Mouse (Mus musculus): Measurements from ENCODE around the gene Zfp704. TPM values are rescaled to one million over a fixed set of nuclear protein-coding genes. Genes with fewer than 3 reads are reported as not detected.
A peak's percentile ranks its signal among the peaks of the same experiment; 100 is the strongest.

Zfp704 gene
- polyA plus RNA-seq, 1 experiment, result 9.7 TPM

DNA sequence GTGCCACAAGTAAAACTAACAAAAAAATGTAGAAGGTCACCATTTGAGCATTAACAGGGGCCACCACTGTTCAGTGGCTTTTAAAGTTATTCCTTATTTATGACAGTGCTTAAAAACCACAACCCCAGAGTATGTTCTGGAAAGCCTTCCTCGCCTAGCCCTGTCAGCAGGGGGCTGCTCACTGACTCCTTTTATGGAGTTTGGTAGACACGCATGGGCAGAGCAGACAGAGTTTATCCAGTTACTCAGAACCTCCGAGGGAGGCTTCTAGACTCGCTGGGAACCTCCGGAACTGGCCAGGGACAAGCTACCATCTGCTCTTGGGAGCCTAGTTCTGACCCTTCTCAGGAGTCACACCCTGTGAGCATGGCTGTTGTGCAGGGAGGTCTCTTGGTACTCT is 165.3 kb downstream of the Zfp704 start:
- WGBS, result 75% methylated on average over 5 of the region's 5 CpGs
- TF ChIP-seq CTCF (IDR thresholded peaks at IDR 0.05; ENCODE audit: insufficient read depth, low read length), result no peak
- TF ChIP-seq POLR2A (IDR thresholded peaks at IDR 0.05; ENCODE audit: borderline replicate concordance, extremely low read depth, low read depth, low read length), result no peak
- H3K4me1 ChIP-seq (ENCODE audit: control insufficient read depth, insufficient read depth, low read length), result no peaks in the 10 kb centered on the region
- no peak overlapping the region for H3K4me3 ChIP-seq (replicated peaks; ENCODE audit: extremely low read depth, low read depth, low read length)
- DNase-seq, result no peak

DNA sequence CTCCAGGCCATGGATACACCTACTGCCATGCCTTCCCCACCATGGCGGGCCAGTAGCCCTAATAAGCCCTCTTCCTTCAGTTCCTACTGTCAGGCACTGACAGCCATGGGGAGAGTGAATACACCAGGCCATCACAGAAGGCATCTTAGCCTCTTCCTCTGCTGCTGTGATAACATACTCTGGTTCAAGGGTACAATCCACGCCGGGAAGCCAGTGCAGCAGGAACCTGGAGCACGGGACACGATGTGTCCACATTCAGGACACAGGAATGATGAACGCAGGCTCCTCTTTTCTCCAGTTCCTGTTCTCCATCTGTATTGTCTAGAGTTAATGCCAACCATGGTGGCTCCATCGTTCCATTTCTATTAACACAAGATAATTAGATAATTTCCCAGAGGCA is 165.9 kb downstream of the Zfp704 start:
- no peaks in the 10 kb centered on the region for H3K4me1 ChIP-seq (ENCODE audit: control insufficient read depth, insufficient read depth, low read length)
- DNase-seq, result no peak
- no peak overlapping the region for H3K4me3 ChIP-seq (replicated peaks; ENCODE audit: extremely low read depth, low read depth, low read length)
- TF ChIP-seq CTCF (IDR thresholded peaks at IDR 0.05; ENCODE audit: insufficient read depth, low read length), result no peak
- TF ChIP-seq POLR2A (IDR thresholded peaks at IDR 0.05; ENCODE audit: borderline replicate concordance, extremely low read depth, low read depth, low read length), result no peak
- WGBS, result 91% methylated on average over 7 of the region's 7 CpGs

DNA sequence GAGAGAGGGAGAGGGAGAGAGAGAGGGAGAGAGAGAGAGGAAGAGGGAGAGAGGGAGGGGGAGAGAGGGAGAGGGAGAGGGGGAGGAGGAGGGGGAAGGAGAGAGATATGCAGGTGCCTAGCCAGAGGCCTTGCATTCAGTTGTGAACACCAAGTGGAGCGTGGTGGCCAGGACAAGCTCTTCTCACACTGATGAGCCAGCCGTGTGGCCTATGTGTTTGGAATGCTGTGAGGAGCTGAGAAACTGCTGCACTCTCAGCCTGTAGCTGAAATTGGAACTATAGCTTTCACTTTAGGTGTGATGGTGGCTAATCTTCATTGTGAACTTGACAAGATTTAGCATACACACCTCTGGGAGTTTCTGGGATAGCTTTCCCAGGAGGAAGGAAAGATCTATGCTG is 166.4 kb downstream of the Zfp704 start:
- H3K4me1 ChIP-seq (ENCODE audit: control insufficient read depth, insufficient read depth, low read length), result no peaks in the 10 kb centered on the region
- TF ChIP-seq CTCF (IDR thresholded peaks at IDR 0.05; ENCODE audit: insufficient read depth, low read length), result no peak
- no peak for TF ChIP-seq POLR2A (IDR thresholded peaks at IDR 0.05; ENCODE audit: borderline replicate concordance, extremely low read depth, low read depth, low read length)
- WGBS, result 85% methylated on average over 2 of the region's 2 CpGs
- H3K4me3 ChIP-seq (replicated peaks; ENCODE audit: extremely low read depth, low read depth, low read length), result no peak overlapping the region
- DNase-seq, result no peak

DNA sequence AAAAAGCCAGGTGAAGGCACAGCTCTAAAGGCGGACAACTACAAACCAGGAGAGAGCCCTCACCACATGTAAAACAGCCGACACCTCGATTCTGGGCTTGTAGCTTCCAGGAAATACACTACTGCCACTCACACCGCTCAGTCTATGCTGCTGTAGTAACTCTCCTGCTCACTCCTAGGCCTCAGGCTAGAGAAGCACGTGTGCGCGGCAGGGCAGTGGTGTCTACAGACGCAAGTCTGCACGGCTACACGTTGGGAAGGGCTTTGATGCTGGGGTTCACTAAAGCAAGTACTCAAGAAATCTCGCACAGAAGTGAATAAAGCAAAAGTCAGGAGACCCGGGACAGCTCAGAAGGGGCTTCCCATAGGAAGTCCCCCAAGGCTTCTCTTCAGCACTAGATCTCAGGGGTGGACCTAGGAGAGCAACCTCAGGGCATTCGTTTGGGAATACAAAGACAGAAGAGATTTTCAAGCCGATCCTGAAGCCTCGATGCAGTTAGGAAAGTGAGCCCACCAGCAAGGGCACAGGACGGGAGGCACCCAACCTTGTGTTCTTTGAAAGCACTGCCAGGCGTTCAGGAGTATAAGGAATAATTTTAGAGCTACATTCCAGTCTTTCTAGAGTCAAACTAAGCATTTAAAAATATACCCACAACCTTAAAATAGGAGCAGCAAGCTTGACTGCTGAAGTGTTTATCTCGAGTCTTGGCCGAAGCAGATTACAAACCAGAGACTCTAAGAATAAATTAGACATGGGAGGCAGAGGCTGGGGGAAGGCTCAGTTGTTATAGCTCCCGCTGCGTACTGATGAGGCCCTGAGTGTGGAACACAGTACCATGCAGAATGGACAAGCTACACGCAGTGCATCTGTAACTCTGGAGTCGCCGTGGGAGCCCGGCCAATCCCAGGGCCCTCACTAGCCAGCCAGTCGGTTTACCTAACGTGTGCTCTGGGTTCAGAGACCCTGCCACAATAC is 168.0 kb downstream of the Zfp704 start:
- TF ChIP-seq CTCF (IDR thresholded peaks at IDR 0.05; ENCODE audit: insufficient read depth, low read length), result no peak
- no peak for TF ChIP-seq POLR2A (IDR thresholded peaks at IDR 0.05; ENCODE audit: borderline replicate concordance, extremely low read depth, low read depth, low read length)
- H3K4me1 ChIP-seq (ENCODE audit: control insufficient read depth, insufficient read depth, low read length), result no peaks in the 10 kb centered on the region
- no peak for DNase-seq
- no peak overlapping the region for H3K4me3 ChIP-seq (replicated peaks; ENCODE audit: extremely low read depth, low read depth, low read length)
- 83% methylated on average over 27 of the region's 27 CpGs for WGBS

DNA sequence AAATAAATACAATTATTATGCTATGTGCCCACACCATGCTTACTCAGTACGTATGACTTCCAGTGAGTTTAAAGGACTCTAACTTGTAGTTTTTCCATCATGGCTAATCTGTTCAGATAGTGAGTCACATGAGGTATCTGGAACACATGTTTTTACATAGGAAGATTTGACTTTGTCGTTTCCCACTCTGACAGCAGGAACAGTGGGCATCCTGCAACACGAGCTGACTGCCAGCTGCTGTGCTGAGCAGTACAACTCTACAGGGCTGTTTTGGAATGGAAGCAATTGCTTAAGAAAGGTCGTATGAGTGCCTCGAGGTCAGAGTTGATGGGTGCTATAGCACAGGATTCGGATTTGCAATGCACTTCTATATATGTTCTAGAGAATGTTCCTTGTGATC is 169.4 kb downstream of the Zfp704 start:
- no peak for TF ChIP-seq CTCF (IDR thresholded peaks at IDR 0.05; ENCODE audit: insufficient read depth, low read length)
- TF ChIP-seq POLR2A (IDR thresholded peaks at IDR 0.05; ENCODE audit: borderline replicate concordance, extremely low read depth, low read depth, low read length), result no peak
- WGBS, result 70% methylated on average over 6 of the region's 6 CpGs
- Histone ChIP-seq H3K4me3 (replicated peaks; ENCODE audit: extremely low read depth, low read depth, low read length) (no peak overlapping the region), H3K4me1 (ENCODE audit: control insufficient read depth, insufficient read depth, low read length) (no peaks in the 10 kb centered on the region)
- DNase-seq, result no peak

GRCm38 (mm10) chr3:9439619-9440286 is 170.1 kb downstream of the Zfp704 start:
- H3K4me1 ChIP-seq (ENCODE audit: control insufficient read depth, insufficient read depth, low read length), result no peaks in the 10 kb centered on the region
- TF ChIP-seq CTCF (IDR thresholded peaks at IDR 0.05; ENCODE audit: insufficient read depth, low read length), result no peak
- TF ChIP-seq POLR2A (IDR thresholded peaks at IDR 0.05; ENCODE audit: borderline replicate concordance, extremely low read depth, low read depth, low read length), result no peak

DNA sequence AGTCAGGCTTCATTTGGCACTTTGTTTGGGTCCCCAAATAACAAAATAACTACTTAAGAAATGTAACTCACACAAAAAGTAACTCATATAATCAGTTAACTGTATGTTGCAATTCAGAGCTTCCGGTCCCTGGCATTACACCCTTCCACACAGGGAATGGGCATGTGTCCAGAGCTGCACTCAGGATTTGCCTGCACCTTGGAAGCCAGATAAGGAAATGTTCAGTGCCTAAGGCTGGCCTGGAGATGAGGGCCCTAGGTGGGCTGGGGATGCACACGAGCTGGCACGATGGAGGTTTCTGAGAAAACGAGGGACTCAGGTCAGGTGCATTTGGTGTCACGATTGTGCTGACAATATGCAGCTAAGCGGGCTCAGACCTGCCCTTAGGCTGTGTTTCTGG is 173.6 kb downstream of the Zfp704 start:
- 70% methylated on average over 6 of the region's 6 CpGs for WGBS
- TF ChIP-seq POLR2A (IDR thresholded peaks at IDR 0.05; ENCODE audit: borderline replicate concordance, extremely low read depth, low read depth, low read length) (no peak), CTCF (IDR thresholded peaks at IDR 0.05; ENCODE audit: insufficient read depth, low read length) (no peak)
- Histone ChIP-seq H3K4me3 (replicated peaks; ENCODE audit: extremely low read depth, low read depth, low read length) (no peak overlapping the region), H3K4me1 (ENCODE audit: control insufficient read depth, insufficient read depth, low read length) (no peaks in the 10 kb centered on the region)
- peak; percentile 15 for DNase-seq

More at GRCm38 (mm10) chr3:9439619-9440286, 170.1 kb downstream of the Zfp704 start:
- DNase-seq, result no peak
- no peak overlapping the region for H3K4me3 ChIP-seq (replicated peaks; ENCODE audit: extremely low read depth, low read depth, low read length)
- 76% methylated on average over 11 of the region's 11 CpGs for WGBS

- TF ChIP-seq CTCF (IDR thresholded peaks at IDR 0.05; ENCODE audit: insufficient read depth, low read length) (no peak), POLR2A (IDR thresholded peaks at IDR 0.05; ENCODE audit: borderline replicate concordance, extremely low read depth, low read depth, low read length) (no peak)
- H3K4me1 ChIP-seq (ENCODE audit: control insufficient read depth, insufficient read depth, low read length), result no peaks in the 10 kb centered on the region
- H3K4me3 ChIP-seq (replicated peaks; ENCODE audit: extremely low read depth, low read depth, low read length), result no peak overlapping the region
- DNase-seq, result no peak
- WGBS, result 86% methylated on average over 14 of the region's 14 CpGs
These were observed 175.3 kb downstream of the Zfp704 start for GRCm38 (mm10) chr3:9434394-9435175.
